Comparison of ENCODE assay signal across 8 mouse cellular contexts in genomic region chr1:171269848-171270572, GRCm38 (mm10). TPM values are rescaled to one million over a fixed set of nuclear protein-coding genes. Genes with fewer than 3 reads are reported as not detected.
DNase-seq lines count a peak whose midpoint lies in the region; ATAC-seq and TF ChIP-seq lines count a peak whose summit lies in the region.

B4galt3 (plus strand) TSS chr1:171270328.

- H3K27me3 ChIP-seq in hindbrain, embryonic 11.5 days (ENCODE audit: control insufficient read depth, insufficient read depth, low read length) = no peaks in the 10 kb centered on the region
- H3K27me3 ChIP-seq in lung, embryonic 16.5 days (ENCODE audit: control insufficient read depth, insufficient read depth, low read depth, low read length) = no peaks in the 10 kb centered on the region
- no peaks in the 10 kb centered on the region for H3K27me3 ChIP-seq in thymus, adult 2 months (ENCODE audit: control insufficient read depth, insufficient read depth, low read length)

- peak; percentile 96 for TF ChIP-seq POLR2A in thymus, adult 2 months (IDR thresholded peaks at IDR 0.05; ENCODE audit: control insufficient read depth, extremely low read depth, insufficient read depth, low read length, poor library complexity)

- 2% methylated on average over 36 of the region's 36 CpGs for WGBS in hindbrain, embryonic 11.5 days
- 4% methylated on average over 36 of the region's 36 CpGs for WGBS in lung, embryonic 16.5 days
- 6% methylated on average over 36 of the region's 36 CpGs for WGBS in thymus, adult 2 months

- H3K27ac ChIP-seq in hindbrain, embryonic 11.5 days (ENCODE audit: low read depth, low read length) = no peak within 1 kb of the TSS
- peak within 1 kb of the TSS; percentile 80 for H3K27ac ChIP-seq in lung, embryonic 16.5 days (ENCODE audit: low read length)
- H3K27ac ChIP-seq in thymus, adult 2 months (ENCODE audit: control insufficient read depth, insufficient read depth, low read length) = no peak within 1 kb of the TSS

- peak; percentile 90 for DNase-seq in MN1 (ENCODE audit: low spot score)
- peak; percentile 97 for DNase-seq in cerebellum, adult 9-11 months
- peak; percentile 87 to 94 for DNase-seq in frontal cortex, postnatal 10 days (ENCODE audit: low spot score in 2 of 2)
- peak; percentile 95 for DNase-seq in hindbrain, embryonic 11.5 days (ENCODE audit: low spot score)
- peak; percentile 95 for DNase-seq in layer of hippocampus, adult 9-11 months
- DNase-seq in ovary, adult 18-20 months (ENCODE audit: low spot score) = peak; percentile 90
- peak; percentile 99 for DNase-seq in thymus, adult 2 months

- ATAC-seq in hindbrain, embryonic 11.5 days (ENCODE audit: low FRiP score) = peak; percentile 96
- ATAC-seq in lung, embryonic 16.5 days (ENCODE audit: low read depth) = peak; percentile 96

- H3K4me3 ChIP-seq in hindbrain, embryonic 11.5 days (ENCODE audit: low read depth, low read length) = peak within 1 kb of the TSS; percentile 89
- H3K4me3 ChIP-seq in lung, embryonic 16.5 days (ENCODE audit: low read length) = peak within 1 kb of the TSS; percentile 77
- H3K4me3 ChIP-seq in thymus, adult 2 months (ENCODE audit: control insufficient read depth, insufficient read depth, low read length) = peak within 1 kb of the TSS; percentile 71

- peak; percentile 37; the same call in 1 of the 2 replicates for TF ChIP-seq CTCF in thymus, adult 2 months (IDR thresholded peaks at IDR 0.05; ENCODE audit: borderline replicate concordance, control insufficient read depth, extremely low read depth, insufficient read depth, low read length, poor library complexity)

- H3K4me2 ChIP-seq in hindbrain, embryonic 11.5 days (replicated peaks; ENCODE audit: low read depth, low read length) = peak within 1 kb of the TSS; percentile 97
- peak within 1 kb of the TSS; percentile 73 for H3K4me2 ChIP-seq in lung, embryonic 16.5 days (ENCODE audit: low read depth, low read length)

- peaks cover 5% of the 10 kb centered on the region; the same call in 1 of the 2 replicates for H3K36me3 ChIP-seq in hindbrain, embryonic 11.5 days (ENCODE audit: control insufficient read depth, insufficient read depth, low read length)
- H3K36me3 ChIP-seq in lung, embryonic 16.5 days (ENCODE audit: control insufficient read depth, insufficient read depth, low read length) = peaks cover 21% of the 10 kb centered on the region
- peaks cover 13% of the 10 kb centered on the region for H3K36me3 ChIP-seq in thymus, adult 2 months (ENCODE audit: control insufficient read depth, insufficient read depth, low read length)

- peak within 1 kb of the TSS; percentile 84 for H3K9ac ChIP-seq in hindbrain, embryonic 11.5 days (ENCODE audit: low read depth, low read length)
- peak within 1 kb of the TSS; percentile 81 for H3K9ac ChIP-seq in lung, embryonic 16.5 days (ENCODE audit: low read length)

- no peaks in the 10 kb centered on the region for H3K9me3 ChIP-seq in hindbrain, embryonic 11.5 days (ENCODE audit: control insufficient read depth, low read length)
- no peaks in the 10 kb centered on the region for H3K9me3 ChIP-seq in lung, embryonic 16.5 days (ENCODE audit: control insufficient read depth, low read length)

- H3K4me1 ChIP-seq in hindbrain, embryonic 11.5 days (replicated peaks; ENCODE audit: control insufficient read depth, insufficient read depth, low read length) = no peaks in the 10 kb centered on the region; the same call in 1 of the 2 replicates
- H3K4me1 ChIP-seq in lung, embryonic 16.5 days (replicated peaks; ENCODE audit: control insufficient read depth, insufficient read depth, low read length) = peaks cover 15% of the 10 kb centered on the region
- peaks cover 13% of the 10 kb centered on the region for H3K4me1 ChIP-seq in thymus, adult 2 months (replicated peaks; ENCODE audit: control insufficient read depth, insufficient read depth, low read length)

RNA-seq across cellular contexts. Expression of gene B4galt3, which starts in this region (rescaled TPM):
- 59.1 and 66.3 TPM in 2 replicates for polyA plus RNA-seq in hindbrain, embryonic 11.5 days (2014; fragmentation: Nextera tagmentation; extraction: Ambion mirVana)
- 92.6 and 98.6 TPM in 2 replicates for polyA plus RNA-seq in lung, embryonic 16.5 days (2015; fragmentation: Nextera tagmentation; extraction: Ambion mirVana)
- 97.0 and 98.9 TPM in 2 replicates for polyA plus RNA-seq in thymus, adult 2 months (2012; rRNA removed)
